Mouse (Mus musculus) E14TG2a.4 (cell line): ENCODE results near the gene Sdk2.

Experiments
- CTCF ChIP-seq: conservative IDR thresholded peaks from 2 replicates; pipeline ENCODE4 v1.5.1; 2014; ENCODE audit warnings: low read length
- POU5F1 ChIP-seq: IDR thresholded peaks from 2 replicates; pipeline ENCODE4 v1.6.1; 2014; ENCODE audit warnings: low read length, borderline replicate concordance

GRCm38 (mm10) chr11:113782006-113782405 lies 284.8 kb downstream of the Sdk2 start:
- no peak for TF ChIP-seq CTCF
- no peak for TF ChIP-seq POU5F1
